Comparison of ENCODE assay signal across 8 mouse cellular contexts in the genomic region with DNA sequence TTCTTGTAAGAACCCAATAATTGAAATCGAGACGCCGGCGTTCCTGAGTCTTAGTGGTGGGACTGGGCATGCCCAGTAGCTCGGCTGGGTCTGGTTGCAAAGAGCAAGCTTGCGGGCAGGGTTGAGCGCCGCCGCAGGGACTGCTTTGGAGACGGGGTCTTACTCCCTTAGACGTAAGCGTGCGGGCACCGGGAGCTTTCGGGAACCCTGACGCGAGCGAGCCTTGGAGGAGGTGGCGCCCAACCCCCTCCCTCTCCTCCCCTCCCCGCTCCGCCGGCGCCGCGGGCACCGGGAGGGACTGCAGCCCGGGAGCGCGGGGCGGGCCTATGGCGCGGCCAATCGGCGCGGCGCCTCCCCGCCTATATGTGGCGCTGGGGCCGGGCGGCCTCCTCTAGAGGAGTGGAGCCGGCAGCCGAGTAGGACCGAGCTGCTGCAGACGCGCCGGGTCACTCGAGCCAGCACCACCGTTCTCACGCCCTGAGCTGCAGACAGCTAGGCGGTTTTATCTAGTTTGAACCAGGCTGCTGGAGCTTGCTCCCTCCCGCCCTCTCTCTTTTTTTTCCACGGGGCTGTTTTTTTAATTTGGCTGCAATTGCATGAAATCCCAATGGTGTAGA. TPM values are rescaled to one million over a fixed set of nuclear protein-coding genes. Genes with fewer than 3 reads are reported as not detected.
DNase-seq lines count a peak whose midpoint lies in the region; ATAC-seq lines count a peak whose summit lies in the region.

No protein-coding gene starts in this region.

- peak overlapping the region; percentile 94 for H3K4me2 ChIP-seq in intestine, embryonic 16.5 days (ENCODE audit: low read depth, low read length)

- peak overlapping the region; percentile 100 for H3K27ac ChIP-seq in intestine, embryonic 16.5 days (ENCODE audit: low read length)
- peak overlapping the region; percentile 100 for H3K27ac ChIP-seq in midbrain, embryonic 10.5 days (replicated peaks)

- H3K27me3 ChIP-seq in intestine, embryonic 16.5 days (replicated peaks; ENCODE audit: control insufficient read depth, insufficient read depth, low read length), result no peaks in the 10 kb centered on the region
- H3K27me3 ChIP-seq in midbrain, embryonic 10.5 days (ENCODE audit: low read depth, poor library complexity, severe bottlenecking), result no peaks in the 10 kb centered on the region

- H3K9me3 ChIP-seq in intestine, embryonic 16.5 days (ENCODE audit: control insufficient read depth, low read length), result no peaks in the 10 kb centered on the region
- no peaks in the 10 kb centered on the region for H3K9me3 ChIP-seq in midbrain, embryonic 10.5 days (replicated peaks)

- peak overlapping the region; percentile 78 for H3K4me3 ChIP-seq in intestine, embryonic 16.5 days (ENCODE audit: low read length)
- peak overlapping the region; percentile 80 for H3K4me3 ChIP-seq in midbrain, embryonic 10.5 days

- H3K36me3 ChIP-seq in intestine, embryonic 16.5 days (ENCODE audit: control insufficient read depth, insufficient read depth, low read length), result peaks cover 6% of the 10 kb centered on the region
- H3K36me3 ChIP-seq in midbrain, embryonic 10.5 days, result peaks cover 21% of the 10 kb centered on the region

- WGBS in intestine, embryonic 16.5 days, result under 1% methylated on average over 47 of the region's 52 CpGs
- WGBS in midbrain, embryonic 10.5 days, result under 1% methylated on average over 43 of the region's 52 CpGs

- ATAC-seq in intestine, embryonic 16.5 days, result peak; percentile 95

- H3K9ac ChIP-seq in intestine, embryonic 16.5 days (ENCODE audit: low read depth, low read length), result peak overlapping the region; percentile 97

- intact Hi-C loops in left cerebral cortex, postnatal 36 days (cut with DNase I), result loop anchor here (1.0 to 5.0 kb wide), 4 partner anchors 51 to 507 kb away; no protein-coding TSS in a partner anchor

- peaks cover 18% of the 10 kb centered on the region for H3K4me1 ChIP-seq in intestine, embryonic 16.5 days (ENCODE audit: control insufficient read depth, insufficient read depth, low read length)
- H3K4me1 ChIP-seq in midbrain, embryonic 10.5 days, result peaks cover 53% of the 10 kb centered on the region

- DNase-seq in adrenal gland, postnatal 10 days, result peak; percentile 99
- DNase-seq in embryo, embryonic 9.5 days (ENCODE audit: extremely low spot score), result peak; percentile 96
- DNase-seq in gastrocnemius, postnatal 4 days (ENCODE audit: low spot score in 2 of 2), result peak; percentile 93
- DNase-seq in left cerebral cortex, postnatal 36 days (ENCODE audit: low spot score in 2 of 2), result peak; percentile 94 to 97
- DNase-seq in midbrain, embryonic 10.5 days (ENCODE audit: low spot score), result peak; percentile 94
- peak; percentile 91 to 92 for DNase-seq in right cerebral cortex, postnatal 36 days (ENCODE audit: low spot score in 2 of 2)
- DNase-seq in urinary bladder, postnatal 4 days (ENCODE audit: low spot score in 2 of 2), result peak; percentile 94 to 96

RNA-seq across cellular contexts. Expression of a gene that starts 52.5 kb away (rescaled TPM):
- 1 to 10 TPM; 7.2 to 9.6 TPM for total RNA-seq in adrenal gland, postnatal 10 days (2021)
- 1 to 10 TPM; 3.2 to 3.8 TPM for total RNA-seq in gastrocnemius, postnatal 4 days (2021)
- 5.7 and 8.2 TPM in 2 replicates for polyA plus RNA-seq in intestine, embryonic 16.5 days (2015; fragmentation: Nextera tagmentation; extraction: Ambion mirVana)
- total RNA-seq in left cerebral cortex, postnatal 36 days (2021), result 100 to 1,000 TPM; 171 to 200 TPM
- polyA plus RNA-seq in midbrain, embryonic 10.5 days (2016; fragmentation: Nextera tagmentation; extraction: Ambion mirVana), result 30.2 and 37.3 TPM in 2 replicates

Comparison
In these comparisons a context has a peak if more than half of its experiments do, and no peak if none do; other contexts are left out.
1. Peak in every context shown above with its lines: DNase-seq, ATAC-seq, H3K4me3 ChIP-seq and H3K27ac ChIP-seq.
2. RNA of a gene that starts 52.5 kb away (total RNA-seq): 171 to 200 TPM in left cerebral cortex, postnatal 36 days; 7.2 to 9.6 TPM in adrenal gland, postnatal 10 days and 3.2 to 3.8 TPM in gastrocnemius, postnatal 4 days; every median in the first group is over 10 times any median in the second.